Mouse (Mus musculus) embryonic facial prominence, embryonic 15.5 days (tissue): ENCODE data around the gene Foxd2. TPM values are rescaled to one million over a fixed set of nuclear protein-coding genes. Genes with fewer than 3 reads are reported as not detected.

ENCODE experiments used
- ATAC-seq: fragments of 200-750 bp; cut with Nextera tagmentation; 2 replicates; pipeline ENCODE4 v1.8.0; 2017; ENCODE audit warnings: low read depth, moderate TSS enrichment; ENCODE audit not compliant: insufficient number of reproducible peaks, low FRiP score, low TSS enrichment
- H3K27ac ChIP-seq: fragments of 300-500 bp; sonication (generic); replicated peaks from 2 replicates; pipeline ENCODE4 v1.5.1; 2015; ENCODE audit warnings: mild to moderate bottlenecking, inconsistent platforms
- H3K27me3 ChIP-seq: fragments of 300-500 bp; sonication (generic); 2 replicates; pipeline ENCODE4 v1.6.1; 2015; ENCODE audit warnings: inconsistent platforms
- H3K36me3 ChIP-seq: fragments of 300-500 bp; sonication (generic); 2 replicates; pipeline ENCODE4 v1.6.1; 2015; ENCODE audit warnings: mild to moderate bottlenecking, inconsistent platforms
- H3K4me1 ChIP-seq: fragments of 300-500 bp; sonication (generic); 2 replicates; pipeline ENCODE4 v1.6.1; 2015; ENCODE audit warnings: inconsistent platforms
- H3K4me2 ChIP-seq: fragments of 300-500 bp; sonication (generic); replicated peaks from 2 replicates; pipeline ENCODE4 v1.6.1; 2015; ENCODE audit warnings: mild to moderate bottlenecking, inconsistent platforms
- H3K4me3 ChIP-seq: fragments of 300-500 bp; sonication (generic); replicated peaks from 2 replicates; pipeline ENCODE4 v1.5.1; 2015; ENCODE audit warnings: mild to moderate bottlenecking, inconsistent platforms
- H3K9ac ChIP-seq: fragments of 300-500 bp; sonication (generic); 2 replicates; pipeline ENCODE4 v1.6.1; 2015; ENCODE audit warnings: inconsistent platforms
- H3K9me3 ChIP-seq: fragments of 300-500 bp; sonication (generic); replicated peaks from 2 replicates; pipeline ENCODE4 v1.6.1; 2016; ENCODE audit warnings: inconsistent platforms
- WGBS: fragments of 180-500 bp; shearing (Covaris S2); methylation state at CpG from one replicate; pipeline ENCODE4 v1.1.7; 2015; 5-methylcytosine and 5-hydroxymethylcytosine counted together
- polyA plus RNA-seq: library from polyadenylated mRNA; unstranded; fragments of >200 nt; fragmentation: Nextera tagmentation; extraction: Ambion mirVana; gene quantifications from 2 replicates; pipeline ENCODE4 v1.2.1, GENCODE M21; 2015

The Foxd2 gene
- polyA plus RNA-seq, 1 experiment from 2014 or later, result 1.8 TPM

- ATAC-seq, result no peak
- Histone ChIP-seq H3K4me2 (peak overlapping the region; percentile 45), H3K36me3 (no peaks in the 10 kb centered on the region), H3K4me1 (peaks cover 17% of the 10 kb centered on the region), H3K9me3 (no peaks in the 10 kb centered on the region), H3K27ac (no peak overlapping the region), H3K4me3 (peak overlapping the region; percentile 33), H3K27me3 (peaks cover 98% of the 10 kb centered on the region), H3K9ac (no peak overlapping the region)
- 1% methylated on average over 42 of the region's 42 CpGs for WGBS
Measured at GRCm38 (mm10) chr4:114901643-114902351, 6.9 kb downstream of the Foxd2 start.

- Histone ChIP-seq H3K9ac (no peak overlapping the region), H3K36me3 (no peaks in the 10 kb centered on the region), H3K27me3 (peaks cover 98% of the 10 kb centered on the region), H3K27ac (no peak overlapping the region), H3K4me3 (peak overlapping the region; percentile 10; the same call in 1 of the 2 replicates), H3K4me1 (peaks cover 14% of the 10 kb centered on the region), H3K4me2 (0 out of 2 replicates have a peak overlapping the region, but pooled peaks have one; percentile 45), H3K9me3 (no peaks in the 10 kb centered on the region)
- ATAC-seq, result no peak
- WGBS, result 6% methylated on average over 33 of the region's 33 CpGs
Measured at GRCm38 (mm10) chr4:114900866-114901642, 7.6 kb downstream of the Foxd2 start.

GRCm38 (mm10) chr4:114899885-114900284, 8.8 kb downstream of the Foxd2 start:
- H3K4me1 ChIP-seq, result peaks cover 14% of the 10 kb centered on the region
- no peak overlapping the region for H3K27ac ChIP-seq
- no peaks in the 10 kb centered on the region for H3K9me3 ChIP-seq
- no peak for ATAC-seq
- no peak overlapping the region for H3K9ac ChIP-seq
- no peaks in the 10 kb centered on the region for H3K36me3 ChIP-seq
- no peak overlapping the region for H3K4me2 ChIP-seq
- 18% methylated on average over 3 of the region's 3 CpGs for WGBS
- no peak overlapping the region for H3K4me3 ChIP-seq
- peaks cover 96% of the 10 kb centered on the region for H3K27me3 ChIP-seq

GRCm38 (mm10) chr4:114897853-114898252, 10.8 kb downstream of the Foxd2 start:
- Histone ChIP-seq H3K36me3 (no peaks in the 10 kb centered on the region), H3K27ac (no peak overlapping the region), H3K4me3 (no peak overlapping the region), H3K4me2 (no peak overlapping the region), H3K9me3 (no peaks in the 10 kb centered on the region), H3K27me3 (peaks cover 76% of the 10 kb centered on the region), H3K9ac (no peak overlapping the region), H3K4me1 (peaks cover 11% of the 10 kb centered on the region)
- ATAC-seq, result peak; percentile 51
- 17% methylated on average over 4 of the region's 4 CpGs for WGBS

GRCm38 (mm10) chr4:114882232-114882631, 26.4 kb downstream of the Foxd2 start:
- WGBS, result 93% methylated on average over 1 of the region's 1 CpGs
- Histone ChIP-seq H3K9ac (no peak overlapping the region), H3K4me1 (no peaks in the 10 kb centered on the region), H3K27ac (no peak overlapping the region), H3K4me2 (no peak overlapping the region), H3K9me3 (no peaks in the 10 kb centered on the region), H3K4me3 (no peak overlapping the region), H3K36me3 (no peaks in the 10 kb centered on the region), H3K27me3 (no peaks in the 10 kb centered on the region)
- ATAC-seq, result no peak

GRCm38 (mm10) chr4:114876441-114876972, 32.2 kb downstream of the Foxd2 start:
- H3K27me3 ChIP-seq, result no peaks in the 10 kb centered on the region
- H3K9ac ChIP-seq, result no peak overlapping the region
- H3K9me3 ChIP-seq, result no peaks in the 10 kb centered on the region
- 18% methylated on average over 8 of the region's 8 CpGs for WGBS
- no peak overlapping the region for H3K27ac ChIP-seq
- H3K36me3 ChIP-seq, result no peaks in the 10 kb centered on the region
- no peaks in the 10 kb centered on the region for H3K4me1 ChIP-seq
- no peak overlapping the region for H3K4me2 ChIP-seq
- no peak overlapping the region for H3K4me3 ChIP-seq
- no peak for ATAC-seq

- peaks cover 3% of the 10 kb centered on the region; the same call in 1 of the 2 replicates for H3K27me3 ChIP-seq
- ATAC-seq, result no peak
- 46% methylated on average over 11 of the region's 11 CpGs for WGBS
Measured at GRCm38 (mm10) chr4:114869765-114870490, 38.7 kb downstream of the Foxd2 start.

GRCm38 (mm10) chr4:114863166-114863565, 45.5 kb downstream of the Foxd2 start:
- Histone ChIP-seq H3K27ac (no peak overlapping the region), H3K4me1 (no peaks in the 10 kb centered on the region; the same call in 1 of the 2 replicates), H3K27me3 (peaks cover 15% of the 10 kb centered on the region; the same call in 1 of the 2 replicates), H3K4me2 (no peak overlapping the region), H3K9ac (no peak overlapping the region), H3K9me3 (no peaks in the 10 kb centered on the region), H3K4me3 (no peak overlapping the region), H3K36me3 (no peaks in the 10 kb centered on the region)
- WGBS, result 72% methylated on average over 5 of the region's 5 CpGs
- ATAC-seq, result no peak

More at GRCm38 (mm10) chr4:114869765-114870490, 38.7 kb downstream of the Foxd2 start:
- Histone ChIP-seq H3K4me1 (no peaks in the 10 kb centered on the region), H3K4me3 (no peak overlapping the region), H3K27ac (no peak overlapping the region), H3K9me3 (no peaks in the 10 kb centered on the region), H3K36me3 (no peaks in the 10 kb centered on the region), H3K9ac (no peak overlapping the region), H3K4me2 (no peak overlapping the region)

- Histone ChIP-seq H3K4me1 (no peaks in the 10 kb centered on the region), H3K36me3 (no peaks in the 10 kb centered on the region), H3K27ac (no peak overlapping the region), H3K9me3 (no peaks in the 10 kb centered on the region), H3K27me3 (peaks cover 12% of the 10 kb centered on the region; the same call in 1 of the 2 replicates), H3K4me2 (no peak overlapping the region), H3K4me3 (no peak overlapping the region), H3K9ac (no peak overlapping the region)
- WGBS, result 26% methylated on average over 5 of the region's 5 CpGs
- ATAC-seq, result no peak
Measured at GRCm38 (mm10) chr4:114858426-114858825, 50.2 kb downstream of the Foxd2 start.
